Mouse (Mus musculus) mouse trophoblast stem cell (cell line): ENCODE results near the gene Ankrd52.

Source experiments
- in situ Hi-C, 2 experiments: fragments of 300-500 bp; cut with MseI, MboI; formaldehyde crosslinking; loops; 2 replicates in 1 of 2; 3 replicates in 1 of 2; pipeline ENCODE4 v1.15.1; 2025

Gene Ankrd52

DNA sequence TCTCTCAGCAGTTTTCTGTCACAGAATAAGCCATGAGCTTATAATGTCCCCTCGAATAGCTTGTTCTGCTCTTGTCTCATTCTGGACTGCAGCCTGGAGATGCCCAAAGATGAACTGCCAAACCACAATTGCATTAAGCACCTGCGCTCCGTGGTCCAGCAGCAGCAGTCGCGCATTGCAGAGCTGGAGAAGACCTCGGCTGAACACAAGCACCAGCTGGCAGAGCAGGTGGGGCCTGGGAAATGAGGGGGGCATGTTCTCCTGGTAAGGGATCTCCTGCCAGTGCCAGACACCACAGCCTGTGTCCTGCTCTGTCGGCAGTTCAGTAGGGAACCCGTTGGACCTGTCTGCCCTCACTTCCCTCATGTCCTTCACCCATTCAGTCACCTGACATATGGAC, 59.5 kb downstream of the Ankrd52 start:
- in situ Hi-C loops = no loop called here

DNA sequence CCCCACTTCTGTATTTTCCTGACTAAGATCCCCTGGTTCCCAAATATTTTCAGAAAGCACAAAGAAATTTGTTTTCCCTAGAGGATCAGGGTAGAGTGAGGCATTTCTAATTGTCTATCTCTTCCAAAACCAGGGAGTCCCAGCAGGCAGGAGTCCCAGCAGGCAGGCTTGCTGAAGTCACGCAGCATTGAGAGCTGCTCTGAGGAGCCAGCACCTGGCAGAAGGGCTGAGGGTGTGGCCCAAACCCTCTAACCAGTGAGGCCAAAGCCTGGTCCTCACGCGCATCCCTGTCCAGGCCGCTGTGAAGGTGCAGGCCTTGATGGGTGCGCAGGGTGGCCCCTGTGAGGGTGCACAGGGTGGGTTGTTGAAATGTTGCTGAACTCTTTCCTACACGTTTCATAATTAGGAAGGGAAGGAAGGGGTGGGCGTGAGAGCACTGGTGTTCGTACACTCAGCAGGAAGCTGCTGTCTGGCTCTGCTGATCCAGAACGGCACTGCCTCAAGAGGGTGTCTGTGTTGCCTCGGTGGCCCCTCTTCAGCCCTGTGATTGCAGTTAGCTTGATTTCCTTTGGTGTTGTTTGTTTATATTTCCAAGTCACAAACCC, 61.9 kb downstream of the Ankrd52 start:
- in situ Hi-C loops = no loop called here

DNA sequence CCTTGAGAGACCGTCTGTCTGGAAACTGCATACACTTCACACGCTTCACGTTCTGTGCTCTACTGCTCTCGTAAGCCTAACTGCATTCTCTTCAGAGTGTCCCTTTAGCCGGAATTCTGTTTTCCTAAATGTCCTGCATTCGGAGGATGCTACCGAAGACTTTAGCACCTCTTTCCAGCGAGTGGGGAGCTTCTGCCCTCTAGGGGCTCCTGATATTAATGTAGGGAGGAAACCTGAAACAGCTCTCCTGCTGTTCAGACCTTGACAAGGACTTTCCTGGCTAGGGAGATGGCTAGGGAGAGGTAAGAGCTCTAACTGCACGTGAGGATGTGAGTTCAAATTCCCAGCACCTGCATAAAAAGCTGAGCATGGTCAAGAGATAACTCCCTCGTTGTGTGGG, 63.5 kb downstream of the Ankrd52 start:
- in situ Hi-C loops = no loop called here

DNA sequence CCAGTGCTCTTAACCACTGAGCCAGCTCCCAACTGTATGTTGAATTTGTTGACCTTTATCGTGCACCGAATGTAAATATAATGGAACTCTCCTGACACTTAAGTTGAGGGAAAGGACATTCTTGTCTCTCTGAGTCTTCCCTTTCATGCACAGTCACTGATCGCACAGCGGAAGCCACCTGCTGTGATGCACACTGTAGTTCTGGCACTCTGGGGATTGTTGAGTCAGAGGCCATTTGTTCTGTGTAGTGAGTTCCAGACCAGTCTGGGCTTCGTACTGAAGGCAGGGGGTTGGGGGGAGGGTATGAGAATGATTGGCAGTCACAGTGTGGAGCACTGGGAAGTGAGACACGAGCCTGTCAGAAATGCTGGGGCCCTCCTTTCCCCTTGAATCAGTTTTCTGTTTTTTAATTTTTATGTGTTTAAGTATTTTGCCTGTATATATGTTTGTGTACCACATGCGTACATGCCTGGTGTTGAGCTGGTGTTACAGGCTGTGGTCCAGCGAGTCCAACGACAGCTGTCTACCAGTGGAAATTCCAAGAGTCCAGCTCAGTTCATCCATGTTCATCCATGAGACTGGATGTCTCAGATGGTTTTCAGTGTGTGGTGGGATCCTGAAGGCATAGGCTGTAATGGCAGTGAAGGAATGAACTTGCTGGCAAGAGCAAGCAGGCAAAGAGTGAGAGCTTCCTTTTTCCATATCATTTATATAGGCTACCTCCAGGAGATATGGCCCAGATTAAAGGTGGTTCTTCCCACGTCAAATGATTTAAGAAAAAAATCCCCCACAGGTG, 64.6 kb downstream of the Ankrd52 start:
- in situ Hi-C loops = no loop called here

DNA sequence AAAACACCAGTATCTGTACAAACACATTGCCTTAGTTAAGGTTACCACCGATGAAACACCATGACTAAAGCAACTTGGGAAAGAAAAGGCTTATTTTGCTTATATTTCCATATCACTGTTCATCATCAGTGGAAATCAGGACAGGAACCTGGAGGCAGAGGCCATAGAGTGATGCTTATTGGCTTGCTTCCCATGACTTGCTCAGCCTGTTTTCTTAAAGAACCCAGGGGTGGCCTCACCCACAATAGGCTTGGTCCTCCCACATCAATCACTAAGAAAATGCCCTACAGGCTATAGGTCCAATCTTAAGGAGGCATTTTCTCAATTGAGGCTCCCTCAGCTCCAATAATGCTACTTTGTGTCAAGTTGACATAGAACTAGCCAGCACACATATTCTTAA, 65.8 kb downstream of the Ankrd52 start:
- in situ Hi-C loops = no loop called here

DNA sequence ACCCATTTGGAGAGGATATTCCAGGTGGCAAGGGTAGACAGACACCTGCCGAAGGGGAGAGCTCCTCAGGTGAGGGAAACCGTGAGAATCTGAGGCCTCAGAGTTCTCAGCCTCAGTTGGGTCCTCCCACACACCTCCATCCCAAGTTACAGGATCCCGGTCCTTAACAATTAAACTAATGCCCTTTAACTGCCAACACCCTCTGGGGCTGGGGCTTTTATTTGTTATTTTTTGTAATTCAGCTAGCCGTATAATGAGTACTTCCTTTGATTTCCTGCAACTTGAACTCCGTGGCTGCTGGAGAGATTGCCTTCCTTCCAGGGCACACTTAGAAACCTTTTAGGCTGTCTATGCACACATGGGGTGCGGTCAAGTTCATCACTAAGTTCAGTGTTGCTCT, 67.4 kb downstream of the Ankrd52 start:
- in situ Hi-C loops = no loop called here

DNA sequence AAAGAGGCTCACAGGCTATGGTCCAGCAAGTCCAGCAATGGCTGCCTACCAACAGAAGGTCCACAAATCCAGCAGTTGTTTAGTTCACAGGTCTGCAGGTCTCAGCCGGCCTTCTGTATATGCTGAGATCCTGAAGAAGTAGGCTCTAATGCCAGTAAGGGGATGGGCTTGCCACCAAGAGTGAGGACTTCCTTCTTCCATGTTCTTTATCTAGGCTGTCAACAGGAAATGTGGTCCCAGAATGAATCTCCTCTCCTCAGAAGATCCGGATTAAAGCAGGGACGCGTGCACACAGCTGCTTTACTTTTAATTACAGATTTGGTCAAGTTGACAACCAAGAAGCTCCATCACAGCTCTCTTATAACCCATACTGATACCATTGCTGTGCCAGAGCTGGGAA, 68.5 kb downstream of the Ankrd52 start:
- in situ Hi-C loops = no loop called here

DNA sequence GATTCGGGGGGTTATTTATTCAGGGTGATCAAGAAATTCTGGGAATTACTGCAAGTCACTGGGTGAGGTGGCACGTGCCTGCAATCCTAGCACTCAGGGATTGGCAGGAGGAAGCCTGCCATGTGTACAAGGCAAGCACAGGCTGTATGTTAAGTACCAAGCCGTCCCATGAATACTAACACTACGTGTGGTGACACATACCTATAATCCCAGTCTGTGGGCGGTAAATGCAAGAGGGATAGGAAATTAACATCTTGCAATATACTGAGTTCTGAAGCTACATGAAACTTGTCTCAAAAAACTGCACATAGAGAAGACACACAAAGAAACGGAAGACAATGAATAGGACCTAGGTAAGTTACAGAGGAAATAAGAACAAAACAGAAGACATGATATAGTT, 74.1 kb downstream of the Ankrd52 start:
- in situ Hi-C loops = loop anchor here in 1 of 2 experiments (10.0 kb wide), 1 partner anchor 76 kb away; the partner anchor contains the start of gene Ankrd52

DNA sequence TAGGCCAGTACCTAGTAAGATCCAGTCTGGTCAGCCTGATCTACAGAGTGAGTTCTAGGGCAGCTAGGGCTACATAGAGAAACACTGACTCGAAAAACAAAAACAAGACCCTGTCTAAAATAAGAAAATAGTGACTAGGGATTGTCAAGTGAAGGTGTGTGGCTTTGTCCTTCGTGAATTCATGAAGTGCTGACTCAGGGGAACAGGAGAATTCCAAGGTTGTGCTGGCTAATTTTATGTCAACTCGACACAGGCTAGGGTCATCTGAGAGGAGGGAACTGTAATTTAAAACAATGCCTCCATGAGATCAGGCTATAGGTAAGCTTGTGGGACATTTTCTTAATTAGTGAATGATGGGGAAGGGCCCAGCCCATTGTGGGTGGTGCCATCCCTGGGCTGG, 77.6 kb downstream of the Ankrd52 start:
- in situ Hi-C loops = loop anchor here in 1 of 2 experiments (10.0 kb wide), 1 partner anchor 80 kb away; the partner anchor contains the start of gene Ankrd52

DNA sequence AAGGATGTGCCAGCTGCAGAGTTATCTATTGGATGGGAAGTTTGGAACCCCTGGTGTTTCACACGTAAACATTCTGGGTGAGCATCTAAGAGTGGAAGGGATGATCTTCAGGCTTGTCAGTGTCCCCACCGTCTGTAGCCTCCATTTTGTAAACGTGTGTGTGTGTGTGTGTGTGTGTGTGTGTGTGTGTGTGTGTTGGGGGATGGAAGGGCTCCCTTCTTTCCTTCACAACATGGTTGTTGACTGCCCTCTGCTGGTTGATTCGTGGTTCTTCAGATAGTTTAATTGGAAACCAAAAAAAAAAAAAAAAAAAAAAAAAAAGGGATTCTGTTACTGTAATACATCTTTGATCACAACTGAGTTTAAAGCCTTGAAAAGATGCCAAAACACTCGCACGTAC, 78.4 kb downstream of the Ankrd52 start:
- in situ Hi-C loops = loop anchor here in 1 of 2 experiments (10.0 kb wide), 1 partner anchor 80 kb away; the partner anchor contains the start of gene Ankrd52

DNA sequence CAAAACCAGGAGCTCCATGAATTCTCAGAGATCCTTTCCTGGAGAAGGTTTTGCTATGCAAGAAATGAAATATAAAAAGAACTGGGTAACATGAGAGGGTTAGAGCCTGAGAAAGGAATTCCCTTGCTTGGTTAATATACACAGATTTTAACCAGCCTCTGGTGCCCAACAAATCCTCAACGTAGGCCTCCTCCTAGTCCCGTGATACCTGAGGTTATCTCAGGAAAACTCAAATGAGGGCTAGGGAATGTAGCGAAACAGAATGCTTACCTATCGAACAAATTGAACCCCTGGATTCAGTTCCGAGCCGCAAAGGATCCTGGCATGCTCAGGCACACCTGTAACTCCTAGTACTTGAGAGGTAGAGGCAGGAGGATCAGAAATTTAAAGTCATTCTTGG, 80.8 kb downstream of the Ankrd52 start:
- in situ Hi-C loops = loop anchor here in 1 of 2 experiments (10.0 kb wide), 1 partner anchor 83 kb away; the partner anchor contains the start of gene Ankrd52
